Mouse (Mus musculus) thymus, postnatal 36 days (tissue): Measurements from ENCODE around the gene Gm11214.

Experiments used
- DNase-seq, 2 experiments: peaks; one replicate each; pipeline ENCODE4 v3.0.0; 2022; ENCODE audit warnings: mixed read lengths in 2 of 2

Gene Gm11214

GRCm38 (mm10) chr4:63663279-63663678 is at the start of gene Gm11214:
TSS of gene Gm11214 (minus strand) at chr4:63663379.
- no peak for DNase-seq

- no peak for DNase-seq
Observed at GRCm38 (mm10) chr4:63711886-63712285, 48.7 kb upstream of the Gm11214 start.

- no peak for DNase-seq
Observed at GRCm38 (mm10) chr4:63710431-63711220, 47.4 kb upstream of the Gm11214 start.

- DNase-seq, result no peak
Observed at GRCm38 (mm10) chr4:63706279-63706971, 43.2 kb upstream of the Gm11214 start.

GRCm38 (mm10) chr4:63704232-63704631 is 41.1 kb upstream of the Gm11214 start:
- DNase-seq, result no peak

GRCm38 (mm10) chr4:63703686-63704085 is 40.5 kb upstream of the Gm11214 start:
- DNase-seq, result no peak

GRCm38 (mm10) chr4:63702006-63702704 is 39.0 kb upstream of the Gm11214 start:
- DNase-seq, result no peak

GRCm38 (mm10) chr4:63699749-63700148 is 36.6 kb upstream of the Gm11214 start:
- no peak for DNase-seq

GRCm38 (mm10) chr4:63696921-63697320 is 33.7 kb upstream of the Gm11214 start:
- no peak for DNase-seq

- DNase-seq, result no peak
Observed at GRCm38 (mm10) chr4:63692351-63692750, 29.2 kb upstream of the Gm11214 start.

GRCm38 (mm10) chr4:63687429-63687828 is 24.2 kb upstream of the Gm11214 start:
- DNase-seq, result no peak

GRCm38 (mm10) chr4:63686157-63686556 is 23.0 kb upstream of the Gm11214 start:
- no peak for DNase-seq

- DNase-seq, result no peak
Observed at GRCm38 (mm10) chr4:63685253-63685525, 22.0 kb upstream of the Gm11214 start.

GRCm38 (mm10) chr4:63684412-63685252 is 21.5 kb upstream of the Gm11214 start:
- DNase-seq, result no peak

GRCm38 (mm10) chr4:63683716-63684115 is 20.5 kb upstream of the Gm11214 start:
- no peak for DNase-seq

GRCm38 (mm10) chr4:63683056-63683455 is 19.9 kb upstream of the Gm11214 start:
- no peak for DNase-seq

GRCm38 (mm10) chr4:63682441-63682840 is 19.3 kb upstream of the Gm11214 start:
- DNase-seq, result no peak

GRCm38 (mm10) chr4:63681557-63681956 is 18.4 kb upstream of the Gm11214 start:
- no peak for DNase-seq

- no peak for DNase-seq
Observed at GRCm38 (mm10) chr4:63675128-63675527, 11.9 kb upstream of the Gm11214 start.

GRCm38 (mm10) chr4:63668255-63668654 is 5.1 kb upstream of the Gm11214 start:
- DNase-seq, result no peak

- DNase-seq, result no peak
Observed at GRCm38 (mm10) chr4:63665738-63666137, 2.6 kb upstream of the Gm11214 start.

GRCm38 (mm10) chr4:63661857-63662256 is 1.3 kb downstream of the Gm11214 start:
- no peak for DNase-seq

GRCm38 (mm10) chr4:63661426-63661825 is 1.8 kb downstream of the Gm11214 start:
- no peak for DNase-seq
